Mouse (Mus musculus) neural tube, embryonic 11.5 days (tissue): ENCODE data around the gene Rad51d. TPM values are rescaled to one million over a fixed set of nuclear protein-coding genes. Genes with fewer than 3 reads are reported as not detected.

Source experiments
- ATAC-seq: fragments of 200-750 bp; cut with Nextera tagmentation; 2 replicates; pipeline ENCODE4 v1.8.0; 2017; ENCODE audit warnings: moderate number of reproducible peaks, mild to moderate bottlenecking, moderate TSS enrichment, moderate library complexity; ENCODE audit not compliant: insufficient read depth, low FRiP score, low TSS enrichment
- DNase-seq: peaks from one replicate; pipeline ENCODE4 v3.0.0-alpha.2; 2015; ENCODE audit warnings: low spot score
- H3K27ac ChIP-seq: fragments of 300-500 bp; sonication (generic); 2 replicates; pipeline ENCODE4 v1.5.1; 2014; ENCODE audit warnings: low read depth, mild to moderate bottlenecking, low read length
- H3K27me3 ChIP-seq: fragments of 300-500 bp; sonication (generic); 2 replicates; pipeline ENCODE4 v1.6.1; 2014; ENCODE audit warnings: mild to moderate bottlenecking, low read length, mixed read lengths; ENCODE audit not compliant: control insufficient read depth, insufficient read depth
- H3K36me3 ChIP-seq: fragments of 300-500 bp; sonication (generic); 2 replicates; pipeline ENCODE4 v1.6.1; 2014; ENCODE audit warnings: mild to moderate bottlenecking, low read length, moderate library complexity, mixed read lengths; ENCODE audit not compliant: control insufficient read depth, insufficient read depth
- H3K4me1 ChIP-seq: fragments of 300-500 bp; sonication (generic); 2 replicates; pipeline ENCODE4 v1.6.1; 2014; ENCODE audit warnings: low read length, mixed read lengths; ENCODE audit not compliant: control insufficient read depth, insufficient read depth
- H3K4me2 ChIP-seq: fragments of 300-500 bp; sonication (generic); 2 replicates; pipeline ENCODE4 v1.6.1; 2014; ENCODE audit warnings: low read depth, mild to moderate bottlenecking, moderate library complexity
- H3K4me3 ChIP-seq: fragments of 300-500 bp; sonication (generic); 2 replicates; pipeline ENCODE4 v1.5.1; 2014; ENCODE audit warnings: low read depth, low read length
- H3K9ac ChIP-seq: fragments of 300-500 bp; sonication (generic); 2 replicates; pipeline ENCODE4 v1.6.1; 2014; ENCODE audit warnings: mild to moderate bottlenecking, low read length
- H3K9me3 ChIP-seq: fragments of 300-500 bp; sonication (generic); 2 replicates; pipeline ENCODE4 v1.6.1; 2016; ENCODE audit warnings: low read length; ENCODE audit not compliant: control insufficient read depth
- WGBS: fragments of 180-500 bp; shearing (Covaris S2); extraction: QIAGEN DNeasy Blood & Tissue Kit; methylation state at CpG from one replicate; pipeline ENCODE4 v1.1.7; 2014; 5-methylcytosine and 5-hydroxymethylcytosine counted together
- polyA plus RNA-seq: library from polyadenylated mRNA; unstranded; fragments of >200 nt; fragmentation: Nextera tagmentation; extraction: Ambion mirVana; gene quantifications from 2 replicates; pipeline ENCODE4 v1.2.1, GENCODE M21; 2014

Gene Rad51d
- polyA plus RNA-seq, 1 experiment from 2014 or later: 17.9 TPM

GRCm38 (mm10) chr11:82921691-82922090, 31.3 kb upstream of the Rad51d start:
- H3K4me3 ChIP-seq: no peak overlapping the region
- DNase-seq (no peak), ATAC-seq (no peak)
- no peaks in the 10 kb centered on the region for H3K4me1 ChIP-seq
- H3K27me3 ChIP-seq: no peaks in the 10 kb centered on the region
- H3K9ac ChIP-seq: no peak overlapping the region
- 70% methylated on average over 4 of the region's 4 CpGs for WGBS
- H3K36me3 ChIP-seq: no peaks in the 10 kb centered on the region
- H3K4me2 ChIP-seq: no peak overlapping the region
- H3K9me3 ChIP-seq: no peaks in the 10 kb centered on the region
- H3K27ac ChIP-seq: no peak overlapping the region

- Histone ChIP-seq H3K36me3 (no peaks in the 10 kb centered on the region), H3K4me2 (no peak overlapping the region), H3K9ac (no peak overlapping the region), H3K4me3 (no peak overlapping the region), H3K4me1 (no peaks in the 10 kb centered on the region), H3K27me3 (no peaks in the 10 kb centered on the region), H3K27ac (no peak overlapping the region), H3K9me3 (no peaks in the 10 kb centered on the region)
- ATAC-seq: no peak
- DNase-seq: no peak
- 59% methylated on average over 10 of the region's 10 CpGs for WGBS
Measured at GRCm38 (mm10) chr11:82920768-82921167, 30.4 kb upstream of the Rad51d start.

GRCm38 (mm10) chr11:82914711-82915352, 24.4 kb upstream of the Rad51d start:
- H3K9ac ChIP-seq: no peak overlapping the region
- ATAC-seq (no peak), DNase-seq (peak; percentile 82)
- H3K36me3 ChIP-seq: no peaks in the 10 kb centered on the region
- WGBS: 12% methylated on average over 16 of the region's 16 CpGs
- no peak overlapping the region for H3K27ac ChIP-seq
- no peaks in the 10 kb centered on the region for H3K4me1 ChIP-seq
- no peaks in the 10 kb centered on the region for H3K27me3 ChIP-seq
- no peaks in the 10 kb centered on the region for H3K9me3 ChIP-seq
- no peak overlapping the region for H3K4me3 ChIP-seq
- H3K4me2 ChIP-seq: peak overlapping the region; percentile 42

DNA sequence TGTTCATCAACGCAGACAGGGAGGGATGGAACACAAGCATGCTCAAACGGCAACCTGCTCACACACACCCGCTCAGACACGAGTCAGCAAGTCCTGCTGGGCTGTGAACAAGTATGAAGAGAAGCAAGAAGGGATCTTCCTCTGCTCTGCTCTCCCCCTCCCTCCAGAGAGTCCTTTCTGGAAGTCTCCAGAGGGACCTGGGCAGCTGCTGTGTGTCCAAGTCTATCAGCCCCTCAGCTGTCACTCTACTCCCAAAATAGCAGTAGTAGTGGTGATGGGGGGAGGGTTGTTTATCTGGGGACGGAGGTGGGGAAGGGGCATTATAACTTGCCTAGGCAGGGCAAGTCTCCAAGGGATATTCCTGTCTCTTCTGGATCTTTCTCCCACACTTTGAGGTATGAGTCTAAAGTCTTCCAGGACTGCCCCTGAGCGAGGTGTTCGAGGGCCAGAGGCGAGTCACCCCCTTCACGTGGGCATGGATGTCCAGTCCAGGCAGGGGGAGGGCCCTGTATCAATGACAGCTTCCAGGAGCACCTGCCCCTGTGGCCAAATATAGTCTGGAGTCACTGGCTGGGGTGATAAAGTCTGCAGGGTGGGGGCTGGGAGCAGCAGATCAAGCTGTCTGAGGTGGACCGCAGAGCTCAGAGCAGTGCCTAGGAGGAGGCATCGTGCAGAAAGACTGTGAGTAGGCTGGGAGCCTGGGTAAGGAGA, 20.4 kb upstream of the Rad51d start:
- H3K9me3 ChIP-seq: no peaks in the 10 kb centered on the region
- no peak overlapping the region for H3K4me3 ChIP-seq
- no peak overlapping the region for H3K9ac ChIP-seq
- DNase-seq (no peak), ATAC-seq (no peak)
- H3K27me3 ChIP-seq: no peaks in the 10 kb centered on the region
- no peak overlapping the region for H3K4me2 ChIP-seq
- H3K27ac ChIP-seq: no peak overlapping the region
- peaks cover 3% of the 10 kb centered on the region; the same call in 1 of the 2 replicates for H3K4me1 ChIP-seq
- H3K36me3 ChIP-seq: peaks cover 2% of the 10 kb centered on the region; the same call in 1 of the 2 replicates
- 79% methylated on average over 11 of the region's 11 CpGs for WGBS

DNA sequence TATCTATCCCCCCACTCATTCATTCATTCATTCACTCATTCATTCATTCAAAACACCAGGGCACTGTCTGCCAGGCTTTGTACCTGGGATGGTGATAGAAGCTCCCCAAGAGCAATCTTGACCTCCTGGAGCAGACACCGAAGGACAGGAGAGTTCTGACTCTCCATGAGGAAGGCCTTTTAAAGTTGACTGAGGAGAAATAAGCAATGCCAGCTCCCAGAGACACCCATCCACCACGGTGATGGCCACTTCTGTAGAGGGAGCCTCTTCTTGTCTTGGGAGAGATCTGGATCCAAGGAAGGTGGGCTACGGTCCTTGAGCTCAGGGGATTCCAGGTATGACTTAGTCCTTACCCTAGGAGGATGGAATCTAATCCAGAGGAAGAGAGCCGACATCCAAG, 19.8 kb upstream of the Rad51d start, which contains the start of gene Unc45b:
TSS of gene Unc45b (plus strand) at position 301 of the 400 bp plus-strand sequence.
- Histone ChIP-seq H3K36me3 (peaks cover 2% of the 10 kb centered on the region; the same call in 1 of the 2 replicates), H3K4me3 (no peak within 1 kb of the TSS), H3K27me3 (no peaks in the 10 kb centered on the region), H3K4me2 (no peak within 1 kb of the TSS), H3K27ac (no peak within 1 kb of the TSS), H3K9me3 (no peaks in the 10 kb centered on the region), H3K9ac (no peak within 1 kb of the TSS), H3K4me1 (peaks cover 3% of the 10 kb centered on the region; the same call in 1 of the 2 replicates)
- DNase-seq (no peak), ATAC-seq (no peak)
- 80% methylated on average over 4 of the region's 4 CpGs for WGBS

GRCm38 (mm10) chr11:82908608-82908989, 18.2 kb upstream of the Rad51d start:
- WGBS: 87% methylated on average over 3 of the region's 10 CpGs
- DNase-seq (no peak), ATAC-seq (0 out of 2 replicates have a peak, but pooled peaks have one; percentile 4)
- Histone ChIP-seq H3K27me3 (no peaks in the 10 kb centered on the region), H3K36me3 (peaks cover 6% of the 10 kb centered on the region), H3K4me2 (peak overlapping the region; percentile 79; the same call in 1 of the 2 replicates), H3K9ac (no peak overlapping the region), H3K4me3 (no peak overlapping the region; the same call in 1 of the 2 replicates), H3K9me3 (no peaks in the 10 kb centered on the region), H3K27ac (no peak overlapping the region), H3K4me1 (peaks cover 3% of the 10 kb centered on the region; the same call in 1 of the 2 replicates)

- peak; percentile 60 for ATAC-seq
- 2% methylated on average over 71 of the region's 73 CpGs for WGBS
- no peaks in the 10 kb centered on the region for H3K27me3 ChIP-seq
Measured at GRCm38 (mm10) chr11:82907651-82908607, 17.5 kb upstream of the Rad51d start, which contains the start of gene Nle1. Gene Nle1, minus strand, starts transcription at chr11:82908411.

GRCm38 (mm10) chr11:82905816-82906215, 15.4 kb upstream of the Rad51d start:
- no peak overlapping the region for H3K27ac ChIP-seq
- 96% methylated on average over 5 of the region's 5 CpGs for WGBS
- H3K4me2 ChIP-seq: no peak overlapping the region
- DNase-seq (no peak), ATAC-seq (no peak)
- no peak overlapping the region for H3K9ac ChIP-seq
- no peaks in the 10 kb centered on the region for H3K9me3 ChIP-seq
- peaks cover 3% of the 10 kb centered on the region; the same call in 1 of the 2 replicates for H3K4me1 ChIP-seq
- H3K36me3 ChIP-seq: peaks cover 12% of the 10 kb centered on the region
- no peaks in the 10 kb centered on the region for H3K27me3 ChIP-seq
- H3K4me3 ChIP-seq: no peak overlapping the region

More at GRCm38 (mm10) chr11:82907651-82908607, 17.5 kb upstream of the Rad51d start, which contains the start of gene Nle1:
- Histone ChIP-seq H3K4me2 (peak within 1 kb of the TSS; percentile 79), H3K27ac (no peak within 1 kb of the TSS), H3K4me1 (peaks cover 3% of the 10 kb centered on the region; the same call in 1 of the 2 replicates), H3K9me3 (no peaks in the 10 kb centered on the region), H3K9ac (peak within 1 kb of the TSS; percentile 83), H3K4me3 (peak within 1 kb of the TSS; percentile 80), H3K36me3 (peaks cover 6% of the 10 kb centered on the region)
- peak; percentile 92 for DNase-seq
